Mouse (Mus musculus) MEL (cell line): ENCODE results near the gene Smg5. TPM values are rescaled to one million over a fixed set of nuclear protein-coding genes. Genes with fewer than 3 reads are reported as not detected.
A peak's percentile ranks its signal among the peaks of the same experiment; 100 is the strongest.

ENCODE experiments used
- DNase-seq: peaks from one replicate; pipeline ENCODE4 v3.0.0; 2011; ENCODE audit warnings: low read depth, low spot score
- H3K27ac ChIP-seq: 2 replicates; pipeline ENCODE4 v1.5.1; 2012; ENCODE audit warnings: low read depth, mild to moderate bottlenecking, control low read depth, low read length, moderate library complexity; ENCODE audit not compliant: control insufficient read depth
- H3K27me3 ChIP-seq, 2 experiments: fragments of 150-350 bp in 1 of 2; sonication (generic) in 1 of 2; 2 replicates each; pipeline ENCODE4 v1.6.1; 2012; ENCODE audit warnings: low read length in 2 of 2, mild to moderate bottlenecking in 2 of 2, improper control_type of control experiment in 1 of 2, moderate library complexity in 1 of 2; ENCODE audit not compliant: insufficient read depth in 2 of 2, control insufficient read depth in 1 of 2
- H3K36me3 ChIP-seq, 2 experiments: 2 replicates each; pipeline ENCODE4 v1.6.1; 2012 to 2014; ENCODE audit warnings: low read length in 2 of 2, improper control_type of control experiment in 1 of 2, inconsistent platforms in 1 of 2, mild to moderate bottlenecking in 1 of 2; ENCODE audit not compliant: insufficient read depth in 2 of 2, control insufficient read depth in 1 of 2
- H3K4me1 ChIP-seq, 2 experiments: fragments of 150-350 bp in 1 of 2; sonication (generic) in 1 of 2; 2 replicates each; pipeline ENCODE4 v1.6.1; 2012; ENCODE audit warnings: low read length in 2 of 2, improper control_type of control experiment in 1 of 2, mild to moderate bottlenecking in 1 of 2; ENCODE audit not compliant: insufficient read depth in 2 of 2, control insufficient read depth in 1 of 2
- H3K4me3 ChIP-seq, 2 experiments: fragments of 150-350 bp in 1 of 2; sonication (generic) in 1 of 2; 2 replicates each; pipeline ENCODE4 v1.5.1; 2012; ENCODE audit warnings: low read depth in 2 of 2, low read length in 2 of 2, mild to moderate bottlenecking in 2 of 2, moderate library complexity in 2 of 2, control low read depth in 1 of 2, improper control_type of control experiment in 1 of 2; ENCODE audit not compliant: control insufficient read depth in 1 of 2, insufficient read depth in 1 of 2
- H3K79me2 ChIP-seq: 2 replicates; pipeline ENCODE4 v1.6.1; 2012; ENCODE audit warnings: mild to moderate bottlenecking, low read length, moderate library complexity; ENCODE audit not compliant: control insufficient read depth, poor library complexity, insufficient read depth
- H3K9ac ChIP-seq: 2 replicates; pipeline ENCODE4 v1.6.1; 2012; ENCODE audit warnings: low read depth, mild to moderate bottlenecking, control low read depth, low read length, moderate library complexity; ENCODE audit not compliant: control insufficient read depth, poor library complexity, severe bottlenecking
- H3K9me3 ChIP-seq: fragments of 150-350 bp; sonication (generic); replicated peaks from 2 replicates; pipeline ENCODE4 v1.6.1; 2012; ENCODE audit warnings: mild to moderate bottlenecking, low read length, improper control_type of control experiment, moderate library complexity; ENCODE audit not compliant: insufficient read depth
- BHLHE40 ChIP-seq: IDR thresholded peaks from 2 replicates; pipeline ENCODE4 v1.6.1; 2012; ENCODE audit warnings: low read depth, mild to moderate bottlenecking, inconsistent platforms, low read length, improper control_type of control experiment, borderline replicate concordance
- CHD1 ChIP-seq: IDR thresholded peaks from 2 replicates; pipeline ENCODE4 v1.6.1; 2012; ENCODE audit warnings: low read depth, mild to moderate bottlenecking, inconsistent platforms, low read length, improper control_type of control experiment
- ELF1 ChIP-seq: IDR thresholded peaks from 2 replicates; pipeline ENCODE4 v1.6.1; 2014; ENCODE audit warnings: low read depth, mild to moderate bottlenecking, inconsistent platforms, low read length, improper control_type of control experiment, moderate library complexity
- ETS1 ChIP-seq: IDR thresholded peaks from 2 replicates; pipeline ENCODE4 v1.6.1; 2012; ENCODE audit warnings: low read depth, mild to moderate bottlenecking, inconsistent platforms, low read length, improper control_type of control experiment, moderate library complexity
- JUND ChIP-seq: IDR thresholded peaks from 2 replicates; pipeline ENCODE4 v1.6.1; 2011; ENCODE audit warnings: low read depth, mild to moderate bottlenecking, improper control_type of control experiment, low read length
- MAFK ChIP-seq: IDR thresholded peaks from 2 replicates; pipeline ENCODE4 v1.6.1; 2011; ENCODE audit warnings: low read depth, mild to moderate bottlenecking, low read length, improper control_type of control experiment, borderline replicate concordance
- MAX ChIP-seq: IDR thresholded peaks from 2 replicates; pipeline ENCODE4 v1.6.1; 2011; ENCODE audit warnings: low read length, improper control_type of control experiment
- MAZ ChIP-seq: IDR thresholded peaks from 2 replicates; pipeline ENCODE4 v1.6.1; 2012; ENCODE audit warnings: low read depth, mild to moderate bottlenecking, inconsistent platforms, low read length, improper control_type of control experiment
- MXI1 ChIP-seq: IDR thresholded peaks from 2 replicates; pipeline ENCODE4 v1.6.1; 2011; ENCODE audit warnings: mild to moderate bottlenecking, low read depth, low read length, improper control_type of control experiment
- MYB ChIP-seq: IDR thresholded peaks from 2 replicates; pipeline ENCODE4 v1.6.1; 2011; ENCODE audit warnings: mild to moderate bottlenecking, low read depth, low read length, improper control_type of control experiment
- MYC ChIP-seq: IDR thresholded peaks from 2 replicates; pipeline ENCODE4 v1.6.1; 2011; ENCODE audit warnings: low read depth, mild to moderate bottlenecking, low read length, improper control_type of control experiment, moderate library complexity
- NELFE ChIP-seq: IDR thresholded peaks from 2 replicates; pipeline ENCODE4 v1.6.1; 2011; ENCODE audit warnings: low read depth, low read length, improper control_type of control experiment
- POLR2A ChIP-seq, 2 experiments: IDR thresholded peaks; 2 replicates each; pipeline ENCODE4 v1.6.1; 2011 to 2012; ENCODE audit warnings: low read length in 2 of 2, mild to moderate bottlenecking in 2 of 2, control low read depth in 1 of 2, improper control_type of control experiment in 1 of 2, low read depth in 1 of 2, moderate library complexity in 1 of 2; ENCODE audit not compliant: control insufficient read depth in 1 of 2, insufficient read depth in 1 of 2, poor library complexity in 1 of 2
- POLR2AphosphoS2 ChIP-seq: IDR thresholded peaks from 2 replicates; pipeline ENCODE4 v1.6.1; 2011; ENCODE audit warnings: low read length, improper control_type of control experiment
- POLR2AphosphoS5 ChIP-seq: IDR thresholded peaks from 2 replicates; pipeline ENCODE4 v1.6.1; 2012; ENCODE audit warnings: low read depth, borderline replicate concordance, mild to moderate bottlenecking, inconsistent platforms, low read length, moderate library complexity, mixed read lengths
- RAD21 ChIP-seq: IDR thresholded peaks from 2 replicates; pipeline ENCODE4 v1.6.1; 2011; ENCODE audit warnings: mild to moderate bottlenecking, low read depth, low read length, improper control_type of control experiment
- RCOR1 ChIP-seq: IDR thresholded peaks from 2 replicates; pipeline ENCODE4 v1.6.1; 2012; ENCODE audit warnings: low read depth, mild to moderate bottlenecking, inconsistent platforms, low read length, improper control_type of control experiment
- SMC3 ChIP-seq: IDR thresholded peaks from 2 replicates; pipeline ENCODE4 v1.6.1; 2011; ENCODE audit warnings: low read depth, low read length, improper control_type of control experiment
- TAL1 ChIP-seq: IDR thresholded peaks from 2 replicates; pipeline ENCODE4 v1.6.1; 2012; ENCODE audit warnings: mild to moderate bottlenecking, inconsistent platforms, low read length, moderate library complexity, mixed read lengths
- TBP ChIP-seq: IDR thresholded peaks from 2 replicates; pipeline ENCODE4 v1.8.0; 2011; ENCODE audit warnings: low read depth, low read length, improper control_type of control experiment
- TCF12 ChIP-seq: IDR thresholded peaks from 2 replicates; pipeline ENCODE4 v1.6.1; 2014; ENCODE audit warnings: low read depth, mild to moderate bottlenecking, inconsistent platforms, low read length, improper control_type of control experiment, moderate library complexity
- UBTF ChIP-seq: IDR thresholded peaks from 2 replicates; pipeline ENCODE4 v1.6.1; 2012; ENCODE audit warnings: low read depth, mild to moderate bottlenecking, inconsistent platforms, low read length, improper control_type of control experiment, moderate library complexity, borderline replicate concordance; ENCODE audit not compliant: insufficient read depth
- USF2 ChIP-seq, 2 experiments: IDR thresholded peaks; 2 replicates each; pipeline ENCODE4 v1.6.1; 2011 to 2012; ENCODE audit warnings: improper control_type of control experiment in 2 of 2, low read length in 2 of 2, borderline replicate concordance in 1 of 2, inconsistent platforms in 1 of 2, low read depth in 1 of 2, mild to moderate bottlenecking in 1 of 2; ENCODE audit not compliant: insufficient read depth in 1 of 2
- ZC3H11A ChIP-seq: IDR thresholded peaks from 2 replicates; pipeline ENCODE4 v1.6.1; 2012; ENCODE audit warnings: low read depth, mild to moderate bottlenecking, inconsistent platforms, low read length, improper control_type of control experiment
- ZKSCAN1 ChIP-seq: IDR thresholded peaks from 2 replicates; pipeline ENCODE4 v1.6.1; 2012; ENCODE audit warnings: low read depth, mild to moderate bottlenecking, inconsistent platforms, low read length, improper control_type of control experiment, moderate library complexity
- ZMIZ1 ChIP-seq: IDR thresholded peaks from 2 replicates; pipeline ENCODE4 v1.6.1; 2012; ENCODE audit warnings: low read depth, mild to moderate bottlenecking, inconsistent platforms, low read length, improper control_type of control experiment, moderate library complexity
- polyA plus RNA-seq, 2 experiments: library from polyadenylated mRNA; stranded (reverse) in 1 of 2; unstranded in 1 of 2; fragments of >175 nt in 1 of 2; fragments of >200 nt in 1 of 2; gene quantifications; 2 replicates each; pipeline versions ENCODE4 v1.2.1 to v1.2.4; 2012; ENCODE audit warnings: low replicate concordance in 2 of 2, low read depth in 1 of 2; ENCODE audit not compliant: insufficient read length in 2 of 2, insufficient read depth in 1 of 2, missing spikeins in 1 of 2
- total RNA-seq: library from RNA; depleted of rRNA; stranded (reverse); fragments of 300-350 nt; gene quantifications from 2 replicates; pipeline ENCODE4 v1.2.3, GENCODE M21; 2012

The Smg5 gene
- total and polyA plus RNA-seq, 3 experiments = 97.9 to 148 (median 123) TPM

DNA sequence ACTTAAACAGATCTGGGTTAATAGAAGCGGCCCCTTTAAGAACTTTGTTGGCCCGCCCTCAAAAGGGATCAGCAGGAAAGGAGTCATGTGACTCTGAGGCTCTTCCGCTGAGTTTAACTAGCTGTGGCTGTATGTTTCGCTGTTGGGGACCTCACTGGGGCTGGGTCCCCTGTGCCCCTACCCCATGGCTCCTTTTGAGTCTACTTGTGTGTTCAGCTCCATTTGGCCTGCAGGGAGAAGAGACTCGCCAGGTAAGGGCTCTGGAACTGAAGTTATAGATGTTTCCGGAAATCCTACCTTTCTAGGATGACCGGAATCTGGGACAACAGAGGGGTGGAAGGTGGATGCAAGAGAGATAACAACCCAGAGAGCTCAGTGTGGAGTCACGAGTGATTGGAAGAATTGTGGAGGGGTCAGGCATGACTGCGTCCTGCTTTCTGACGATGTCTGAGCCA is 11.1 kb upstream of the Smg5 start, which contains the start of gene Glmp (continued):
- 0 out of 2 replicates have a peak, but pooled peaks have one; percentile 20 for TF ChIP-seq TCF12
- no peak for TF ChIP-seq POLR2AphosphoS5
- TF ChIP-seq ETS1 = 0 out of 2 replicates have a peak, but pooled peaks have one; percentile 58
- no peak for TF ChIP-seq TAL1
- 0 out of 2 replicates have a peak, but pooled peaks have one; percentile 65 for TF ChIP-seq BHLHE40
- TF ChIP-seq ELF1 = peak; percentile 72
- TF ChIP-seq POLR2AphosphoS2 = peak; percentile 88
- TF ChIP-seq MXI1 = peak; percentile 64; the same call in 1 of the 2 replicates
- peak; percentile 64; the same call in 1 of the 2 replicates for TF ChIP-seq MAX
- TF ChIP-seq MYB = no peak
- TF ChIP-seq, all 39 proteins: peak for 16

DNA sequence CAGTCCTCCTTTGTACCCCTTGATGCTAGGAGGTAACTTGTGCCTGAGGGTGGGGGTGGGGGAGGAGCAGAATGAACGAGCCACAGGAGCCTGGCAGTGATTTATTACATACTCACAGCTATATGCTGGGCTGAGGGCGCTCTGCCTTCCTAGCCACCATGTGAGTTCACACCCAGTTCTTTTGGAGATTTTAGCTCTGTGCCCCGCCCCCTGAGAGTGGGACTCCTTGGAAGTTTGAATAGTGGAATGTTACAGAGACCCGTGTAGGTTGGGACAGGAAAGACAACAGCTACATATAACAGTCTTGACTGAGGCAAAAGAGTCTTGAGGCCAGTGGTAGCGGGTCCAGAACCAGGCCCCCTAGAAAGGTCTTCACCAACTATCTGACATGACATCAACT is 7.1 kb upstream of the Smg5 start:
- Histone ChIP-seq H3K36me3 (peaks cover 0 to 2% of the 10 kb centered on the region in 2 experiments; a peak in 2 of 4 replicates), H3K79me2 (peaks cover 12% of the 10 kb centered on the region), H3K9me3 (no peaks in the 10 kb centered on the region), H3K9ac (no peak overlapping the region), H3K27me3 (no peaks in the 10 kb centered on the region), H3K4me1 (peaks cover 0 to 13% of the 10 kb centered on the region in 2 experiments; a peak in 3 of 4 replicates), H3K4me3 (no peak overlapping the region), H3K27ac (no peak overlapping the region)
- TF ChIP-seq UBTF = no peak
- no peak for TF ChIP-seq NELFE
- TF ChIP-seq ZC3H11A = no peak
- no peak for TF ChIP-seq POLR2A (IDR thresholded peaks at IDR 0.05; ENCODE audit: control insufficient read depth in 1 of 2, insufficient read depth in 1 of 2, low read depth in 1 of 2, low read length in 2 of 2, poor library complexity in 1 of 2)
- TF ChIP-seq POLR2AphosphoS5 = no peak
- TF ChIP-seq TCF12 = no peak
- TF ChIP-seq SMC3 = no peak
- TF ChIP-seq MAFK = no peak
- no peak for TF ChIP-seq JUND
- no peak for TF ChIP-seq MAZ
- TF ChIP-seq POLR2AphosphoS2 = no peak
- no peak for TF ChIP-seq ZMIZ1
- no peak for TF ChIP-seq RAD21
- no peak for TF ChIP-seq MYC
- no peak for TF ChIP-seq ZKSCAN1
- TF ChIP-seq RCOR1 = no peak
- no peak for TF ChIP-seq CHD1
- TF ChIP-seq MAX = no peak
- TF ChIP-seq USF2 (IDR thresholded peaks at IDR 0.05; ENCODE audit: borderline replicate concordance in 1 of 2, insufficient read depth in 1 of 2, low read depth in 1 of 2, low read length in 2 of 2) = no peak
- TF ChIP-seq TBP = no peak
- DNase-seq = no peak
